In the genomic region with DNA sequence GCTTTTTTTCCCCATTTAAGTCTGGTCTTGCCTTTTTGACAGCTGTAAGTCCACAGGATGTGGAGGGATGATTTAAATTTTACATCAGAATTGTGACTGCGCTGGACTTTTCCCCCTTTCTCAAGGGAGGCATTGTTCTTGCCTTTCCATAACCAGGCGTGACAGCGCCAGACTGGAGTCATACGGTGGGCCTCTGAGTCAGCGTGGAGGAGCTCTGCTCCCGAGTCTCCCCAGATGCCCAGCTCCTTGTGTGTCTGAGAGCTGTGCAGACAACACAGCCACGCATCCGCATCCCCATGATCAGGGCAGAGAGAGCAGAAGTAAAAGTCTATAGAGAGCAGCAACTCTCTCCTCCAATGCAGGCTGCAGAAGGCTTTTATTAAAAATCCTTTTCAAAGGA, we compare ENCODE assay signal across 8 mouse cellular contexts.
A peak's percentile ranks its signal among the peaks of the same experiment; 100 is the strongest.
DNase-seq lines count a peak whose midpoint lies in the region; ATAC-seq lines count a peak whose summit lies in the region.

No protein-coding gene starts in this region.

- no peak overlapping the region for H3K4me3 ChIP-seq in embryonic facial prominence, embryonic 15.5 days (replicated peaks)
- 0 out of 2 replicates have a peak overlapping the region, but pooled peaks have one; percentile 16 for H3K4me3 ChIP-seq in hindbrain, embryonic 10.5 days
- H3K4me3 ChIP-seq in midbrain, embryonic 14.5 days (replicated peaks; ENCODE audit: low read depth, low read length) = no peak overlapping the region

- H3K36me3 ChIP-seq in embryonic facial prominence, embryonic 15.5 days = no peaks in the 10 kb centered on the region
- no peaks in the 10 kb centered on the region for H3K36me3 ChIP-seq in hindbrain, embryonic 10.5 days
- no peaks in the 10 kb centered on the region for H3K36me3 ChIP-seq in midbrain, embryonic 14.5 days (ENCODE audit: control insufficient read depth, insufficient read depth, low read length)

- peak; percentile 31 to 58 for DNase-seq in left cerebral cortex, adult 18-20 months (ENCODE audit: low spot score in 2 of 2)
- DNase-seq in left cerebral cortex, adult 11 months (ENCODE audit: low spot score) = no peak
- DNase-seq in hindbrain, embryonic 10.5 days (ENCODE audit: low spot score) = peak; percentile 79
- DNase-seq in midbrain, embryonic 14.5 days = peak; percentile 77
- DNase-seq in thymus, postnatal 10 days (ENCODE audit: low spot score in 2 of 2) = no peak
- no peak for DNase-seq in thymus, postnatal 25 days

- peak overlapping the region; percentile 23 for H3K4me2 ChIP-seq in embryonic facial prominence, embryonic 15.5 days (replicated peaks)
- H3K4me2 ChIP-seq in midbrain, embryonic 14.5 days (ENCODE audit: low read length) = peak overlapping the region; percentile 27

- ATAC-seq in embryonic facial prominence, embryonic 15.5 days (ENCODE audit: insufficient number of reproducible peaks, low FRiP score, low TSS enrichment, low read depth) = no peak; the same call in 1 of the 2 replicates
- ATAC-seq in midbrain, embryonic 14.5 days (ENCODE audit: low FRiP score, low TSS enrichment) = peak; percentile 73; the same call in 1 of the 2 replicates
- no peak for ATAC-seq in granulocyte monocyte progenitor cell, adult 5-6 weeks (replicated peaks; ENCODE audit: poor library complexity, severe bottlenecking)

- H3K27me3 ChIP-seq in embryonic facial prominence, embryonic 15.5 days = no peaks in the 10 kb centered on the region
- no peaks in the 10 kb centered on the region for H3K27me3 ChIP-seq in hindbrain, embryonic 10.5 days (ENCODE audit: insufficient read depth, poor library complexity, severe bottlenecking)
- no peaks in the 10 kb centered on the region for H3K27me3 ChIP-seq in midbrain, embryonic 14.5 days (ENCODE audit: control insufficient read depth, insufficient read depth, low read length)

- H3K9ac ChIP-seq in embryonic facial prominence, embryonic 15.5 days = no peak overlapping the region
- no peak overlapping the region for H3K9ac ChIP-seq in midbrain, embryonic 14.5 days (replicated peaks; ENCODE audit: low read length)

- H3K9me3 ChIP-seq in embryonic facial prominence, embryonic 15.5 days (replicated peaks) = no peaks in the 10 kb centered on the region
- H3K9me3 ChIP-seq in hindbrain, embryonic 10.5 days = no peaks in the 10 kb centered on the region
- no peaks in the 10 kb centered on the region for H3K9me3 ChIP-seq in midbrain, embryonic 14.5 days (ENCODE audit: control insufficient read depth, low read length)

- WGBS in embryonic facial prominence, embryonic 15.5 days = 13% methylated on average over 8 of the region's 8 CpGs
- WGBS in hindbrain, embryonic 10.5 days = 7% methylated on average over 8 of the region's 8 CpGs
- WGBS in midbrain, embryonic 14.5 days = 2% methylated on average over 8 of the region's 8 CpGs

- H3K27ac ChIP-seq in embryonic facial prominence, embryonic 15.5 days (replicated peaks) = no peak overlapping the region
- H3K27ac ChIP-seq in hindbrain, embryonic 10.5 days = peak overlapping the region; percentile 86
- peak overlapping the region; percentile 61; the same call in 1 of the 2 replicates for H3K27ac ChIP-seq in midbrain, embryonic 14.5 days (replicated peaks; ENCODE audit: low read depth, low read length)

- H3K4me1 ChIP-seq in embryonic facial prominence, embryonic 15.5 days = 0 out of 2 replicates have a peak, but pooled peaks cover 5% of the 10 kb centered on the region
- H3K4me1 ChIP-seq in hindbrain, embryonic 10.5 days (replicated peaks) = peaks cover 57% of the 10 kb centered on the region
- peaks cover 10% of the 10 kb centered on the region; the same call in 1 of the 2 replicates for H3K4me1 ChIP-seq in midbrain, embryonic 14.5 days (ENCODE audit: control insufficient read depth, insufficient read depth, low read length)

Comparison
In these comparisons a context has a peak if more than half of its experiments do, and no peak if none do; other contexts are left out.
1. DNase-seq: peak in left cerebral cortex, adult 18-20 months (2 of 2), hindbrain, embryonic 10.5 days (single experiment) and midbrain, embryonic 14.5 days (single experiment); none in left cerebral cortex, adult 11 months (single experiment), thymus, postnatal 10 days (0 of 2) and thymus, postnatal 25 days (single experiment).